Mouse (Mus musculus): ENCODE data around the gene Zbtb8a.

GRCm38 (mm10) chr4:129375000-129375399 lies 2.9 kb downstream of the Zbtb8a start:
- TF ChIP-seq GATA1 (IDR thresholded peaks at IDR 0.05; ENCODE audit: borderline replicate concordance, low read length) (no peak), FLI1 (IDR thresholded peaks at IDR 0.05; ENCODE audit: low read length) (no peak)
